Mouse (Mus musculus): ENCODE data around the gene Dock1.

GRCm38 (mm10) chr7:134711576-134711975 is 41.1 kb downstream of the Dock1 start:
- no peak for TF ChIP-seq POLR2A (IDR thresholded peaks at IDR 0.05; ENCODE audit: low read depth, low read length)
- TF ChIP-seq CTCF (conservative IDR thresholded peaks at IDR 0.05; ENCODE audit: insufficient read depth, insufficient read length, low read depth, low read length): 0 out of 2 replicates have a peak, but pooled peaks have one; percentile 14
